Mouse (Mus musculus): ENCODE results near the gene BC034090.

DNA sequence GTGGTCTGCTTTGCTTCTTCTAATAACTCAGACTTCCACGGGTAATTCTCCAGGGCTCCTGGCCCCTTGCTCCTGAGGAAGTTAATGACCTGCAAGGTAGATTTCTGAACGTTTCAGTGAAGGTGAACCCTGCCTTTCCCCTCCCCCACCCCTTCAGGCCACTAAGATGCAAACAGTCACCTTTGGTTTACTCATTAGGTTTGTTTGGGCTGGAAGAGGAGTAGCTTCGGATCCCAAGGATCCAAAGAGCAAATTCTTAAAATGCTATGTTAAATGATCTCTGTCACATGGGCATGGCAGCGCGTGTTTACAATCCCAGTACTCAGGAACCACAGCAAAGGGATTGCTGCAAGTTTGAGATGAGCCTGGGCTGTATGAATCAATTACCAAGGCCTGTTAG is 3.2 kb upstream of the BC034090 start:
- no peak for TF ChIP-seq CTCF (IDR thresholded peaks at IDR 0.05; ENCODE audit: control insufficient read depth, insufficient read depth, insufficient read length)
- no peak for TF ChIP-seq FOSL1 (IDR thresholded peaks at IDR 0.05; ENCODE audit: insufficient read depth, low read length, poor library complexity, severe bottlenecking)
- no peak for TF ChIP-seq USF1 (IDR thresholded peaks at IDR 0.05; ENCODE audit: low read depth)
- TF ChIP-seq MYOG (IDR thresholded peaks at IDR 0.05; ENCODE audit: control insufficient read depth, extremely low read depth, insufficient read length) = no peak
- no peak for TF ChIP-seq CEBPB (IDR thresholded peaks at IDR 0.05; ENCODE audit: low read depth)
- TF ChIP-seq MAX (IDR thresholded peaks at IDR 0.05) = no peak

Measured in C2C12 (cell line).